Mouse (Mus musculus) erythroid progenitor cell, adult 5-6 weeks (primary cell): ENCODE measurements around the gene Tmem135. TPM values are rescaled to one million over a fixed set of nuclear protein-coding genes. Genes with fewer than 3 reads are reported as not detected.

ENCODE experiments used
- ATAC-seq: replicated peaks from 2 replicates; pipeline ENCODE4 v1.8.0; 2016; ENCODE audit warnings: moderate number of reproducible peaks, mild to moderate bottlenecking, moderate TSS enrichment, inconsistent platforms; ENCODE audit not compliant: poor library complexity, low FRiP score, severe bottlenecking
- total RNA-seq, 2 experiments: library from RNA; stranded (forward) in 1 of 2; stranded (reverse) in 1 of 2; fragments of 150-400 nt in 1 of 2; fragments of 186-747, 209-891 nt in 1 of 2; gene quantifications; 2 replicates each; pipeline versions ENCODE4 v1.2.3 to v1.2.4; 2015 to 2017; ENCODE audit warnings: low replicate concordance in 2 of 2

Tmem135 gene
- total RNA-seq, 2 experiments from 2014 or later, result 10.7 to 12.2 TPM

- no peak for ATAC-seq
Observed at GRCm38 (mm10) chr7:89418917-89419679, 15.1 kb upstream of the Tmem135 start.

- no peak for ATAC-seq
Observed at GRCm38 (mm10) chr7:89418127-89418653, 14.2 kb upstream of the Tmem135 start.

GRCm38 (mm10) chr7:89417707-89418106 is 13.7 kb upstream of the Tmem135 start:
- no peak for ATAC-seq

GRCm38 (mm10) chr7:89416027-89416426 is 12.0 kb upstream of the Tmem135 start:
- no peak for ATAC-seq

GRCm38 (mm10) chr7:89412094-89412493 is 8.1 kb upstream of the Tmem135 start:
- no peak for ATAC-seq

GRCm38 (mm10) chr7:89411346-89411745 is 7.3 kb upstream of the Tmem135 start:
- 0 out of 2 replicates have a peak, but pooled peaks have one; percentile 30 for ATAC-seq

GRCm38 (mm10) chr7:89410294-89410693 is 6.3 kb upstream of the Tmem135 start:
- no peak for ATAC-seq

- no peak for ATAC-seq
Observed at GRCm38 (mm10) chr7:89407006-89407940, 3.3 kb upstream of the Tmem135 start.

- ATAC-seq, result no peak
Observed at GRCm38 (mm10) chr7:89406011-89406410, 2.0 kb upstream of the Tmem135 start.

GRCm38 (mm10) chr7:89404734-89405440 is 865 bp upstream of the Tmem135 start:
- ATAC-seq, result no peak

GRCm38 (mm10) chr7:89403053-89403972 is 709 bp downstream of the Tmem135 start:
- ATAC-seq, result no peak

GRCm38 (mm10) chr7:89401936-89402335 is 2.1 kb downstream of the Tmem135 start:
- no peak for ATAC-seq

- no peak for ATAC-seq
Observed at GRCm38 (mm10) chr7:89401136-89401858, 2.7 kb downstream of the Tmem135 start.

GRCm38 (mm10) chr7:89400721-89401120 is 3.3 kb downstream of the Tmem135 start:
- ATAC-seq, result no peak

- ATAC-seq, result no peak
Observed at GRCm38 (mm10) chr7:89397837-89398534, 6.0 kb downstream of the Tmem135 start.

GRCm38 (mm10) chr7:89396386-89396785 is 7.6 kb downstream of the Tmem135 start:
- ATAC-seq, result no peak

GRCm38 (mm10) chr7:89395399-89395798 is 8.6 kb downstream of the Tmem135 start:
- ATAC-seq, result no peak

GRCm38 (mm10) chr7:89392825-89393224 is 11.2 kb downstream of the Tmem135 start:
- ATAC-seq, result no peak
